Mouse (Mus musculus): Measurements from ENCODE around the gene Ints7.

Gene Ints7

DNA sequence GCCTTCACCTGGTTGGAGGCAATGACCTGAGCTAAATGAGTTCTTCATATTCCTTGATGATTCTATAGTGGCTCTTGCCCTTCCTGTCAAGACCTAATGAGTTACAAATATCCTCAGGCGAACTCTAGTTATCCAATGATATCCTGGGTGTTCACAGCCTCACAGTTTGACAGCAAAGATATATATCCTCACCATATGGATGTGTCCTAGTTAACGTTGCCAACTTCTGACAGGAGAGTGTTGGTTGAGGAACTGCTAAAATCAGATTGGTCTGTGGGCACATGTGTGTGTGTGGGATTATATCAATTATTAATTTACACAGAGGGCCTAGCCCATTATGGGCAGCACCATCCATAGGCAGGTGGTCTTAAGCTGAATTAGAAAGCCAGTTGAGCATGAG, 63.0 kb downstream of the Ints7 start:
- no peak for DNase-seq

DNA sequence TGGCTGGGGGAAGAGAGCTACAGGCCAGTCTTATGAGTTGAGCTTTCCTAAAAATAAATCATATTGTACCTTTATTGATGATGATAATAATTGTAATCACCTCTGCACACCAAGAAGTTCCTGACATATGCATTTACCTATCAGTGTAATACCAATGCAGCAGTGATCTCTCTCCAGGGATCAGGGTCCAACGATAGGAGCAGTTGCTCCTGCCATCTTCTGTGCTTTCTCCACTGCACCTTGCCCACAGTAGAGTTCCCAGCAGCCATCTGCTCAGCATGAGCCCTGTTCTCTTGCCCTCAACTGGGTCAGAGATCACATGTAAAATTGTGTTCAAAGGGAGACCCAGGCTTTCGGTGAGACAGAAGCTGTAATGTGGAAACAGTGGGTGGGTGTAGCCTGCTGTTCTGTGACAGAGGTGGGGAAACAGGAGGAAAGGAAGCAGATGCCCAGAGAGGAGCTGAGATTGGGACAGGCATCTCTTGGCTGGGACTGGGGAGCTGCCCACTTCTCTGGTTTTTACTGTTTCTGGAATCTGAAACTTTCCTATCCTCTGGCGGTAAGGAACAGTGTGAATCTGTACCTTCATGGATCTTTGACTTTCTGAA, 63.9 kb downstream of the Ints7 start:
- no peak for DNase-seq

DNA sequence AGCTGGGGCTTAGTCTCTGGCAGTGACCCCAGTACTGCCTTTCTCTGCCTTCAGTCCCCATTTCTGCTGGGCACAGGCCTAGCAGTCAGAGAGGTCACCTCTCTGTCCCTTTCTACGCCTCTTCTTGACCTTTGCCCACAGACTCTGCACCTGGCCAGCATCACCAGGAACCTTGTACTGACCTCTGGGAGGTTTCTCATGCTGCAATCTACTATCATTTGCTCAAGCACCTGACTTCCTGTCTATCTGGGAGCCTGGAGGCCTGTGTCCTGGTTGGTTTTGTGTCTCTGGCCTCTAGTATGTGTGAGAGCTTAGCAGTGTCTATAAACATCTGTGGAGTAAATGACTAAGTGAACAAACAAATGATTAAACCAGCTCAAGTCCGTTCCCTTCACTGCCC, 64.7 kb downstream of the Ints7 start:
- no peak for DNase-seq

DNA sequence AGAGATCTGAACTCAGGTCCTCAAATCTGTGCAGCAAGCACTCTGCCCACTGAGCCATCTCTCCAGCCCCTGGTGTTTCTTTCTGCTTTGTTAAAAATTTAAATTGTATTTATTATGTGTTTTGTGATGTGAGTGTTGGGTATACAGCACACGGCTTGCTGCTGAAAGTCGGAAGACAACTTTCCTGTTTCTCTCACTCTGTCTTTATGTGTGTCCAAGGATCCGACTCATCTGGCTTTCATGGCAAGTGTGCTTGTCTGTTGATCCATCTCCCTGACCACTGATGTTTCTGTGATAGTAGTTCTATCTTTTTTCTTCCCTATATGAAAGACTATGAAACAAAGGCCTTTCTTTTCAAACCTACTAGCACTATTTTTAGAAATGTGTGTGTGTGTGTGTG, 65.4 kb downstream of the Ints7 start:
- no peak for DNase-seq

DNA sequence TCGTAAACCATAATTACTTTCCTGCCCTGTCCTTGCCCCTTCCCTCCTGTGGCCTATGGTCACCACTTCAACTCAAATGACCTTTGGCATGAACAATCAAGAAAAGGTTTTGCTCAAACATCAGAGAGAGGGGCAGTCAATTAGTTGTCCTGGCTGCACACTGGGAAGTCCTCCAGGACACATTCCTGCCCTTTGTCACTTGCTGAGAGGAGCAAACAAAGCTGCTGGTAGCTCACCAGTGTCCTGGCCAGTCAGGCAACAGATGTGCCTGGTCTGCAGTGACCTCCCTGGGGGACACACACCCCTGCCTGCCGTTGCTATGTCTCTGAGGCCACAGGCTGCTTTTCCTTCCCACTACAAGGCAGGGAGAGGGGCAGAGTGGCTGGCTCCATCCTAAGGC, 66.0 kb downstream of the Ints7 start:
- peak; percentile 25 to 78 for DNase-seq

DNA sequence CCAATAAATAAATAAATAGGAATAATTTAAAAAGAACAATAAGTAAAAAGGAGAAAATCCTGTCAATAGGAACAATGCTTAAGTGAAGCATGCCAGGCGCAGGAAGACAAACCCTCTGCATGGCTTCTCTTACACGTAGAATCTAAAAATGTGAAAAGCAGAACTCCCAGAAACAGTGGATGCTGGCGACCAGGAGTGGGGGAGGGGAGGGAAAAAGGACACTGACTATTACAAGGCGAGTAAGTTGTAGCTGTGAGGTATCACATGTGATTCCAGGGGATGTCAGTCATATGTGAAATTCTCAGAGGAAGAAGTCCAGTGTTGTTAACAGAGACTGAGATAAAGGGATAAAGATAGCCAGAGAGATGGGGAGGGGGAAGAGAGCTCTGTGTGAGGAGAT, 67.5 kb downstream of the Ints7 start:
- DNase-seq: no peak

DNA sequence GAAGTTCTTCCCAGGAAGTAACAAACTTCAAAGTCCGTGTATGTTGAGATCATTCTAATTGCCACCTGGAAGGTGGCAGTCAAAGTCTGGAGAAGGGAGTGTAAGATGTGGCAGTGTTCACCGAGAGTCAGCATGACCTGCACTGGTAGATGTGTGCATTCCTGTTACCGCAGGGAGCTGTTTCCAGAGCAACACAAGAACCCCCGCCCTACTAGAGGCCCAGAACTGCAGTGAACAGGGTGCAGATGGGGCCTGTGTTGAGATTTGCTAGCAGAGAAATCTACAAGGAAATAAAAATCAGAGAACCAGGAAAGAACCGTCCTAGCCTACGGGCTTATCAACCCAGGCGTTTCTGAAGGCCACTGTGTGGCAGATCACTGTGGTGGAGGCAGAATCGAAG, 70.5 kb downstream of the Ints7 start:
- DNase-seq: no peak

DNA sequence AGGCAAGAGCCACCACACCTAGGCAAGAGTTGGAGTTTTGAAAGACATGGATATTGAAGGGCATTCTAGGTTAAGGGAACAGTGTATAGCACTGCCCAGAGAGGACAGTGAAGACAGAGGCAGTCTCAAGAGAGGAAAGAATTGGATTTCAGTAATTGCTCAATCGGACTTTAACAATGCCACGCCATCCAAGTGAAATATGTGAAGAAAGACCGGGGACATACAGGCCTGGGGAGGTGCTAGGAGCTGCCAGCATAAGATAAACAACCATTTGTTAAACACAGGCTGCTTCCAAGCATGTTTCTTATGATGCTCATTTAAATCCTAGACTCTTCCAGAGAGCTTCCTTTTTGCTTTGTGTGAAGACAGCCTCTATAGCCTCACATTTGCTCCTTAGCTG, 72.2 kb downstream of the Ints7 start:
- no peak for DNase-seq

DNA sequence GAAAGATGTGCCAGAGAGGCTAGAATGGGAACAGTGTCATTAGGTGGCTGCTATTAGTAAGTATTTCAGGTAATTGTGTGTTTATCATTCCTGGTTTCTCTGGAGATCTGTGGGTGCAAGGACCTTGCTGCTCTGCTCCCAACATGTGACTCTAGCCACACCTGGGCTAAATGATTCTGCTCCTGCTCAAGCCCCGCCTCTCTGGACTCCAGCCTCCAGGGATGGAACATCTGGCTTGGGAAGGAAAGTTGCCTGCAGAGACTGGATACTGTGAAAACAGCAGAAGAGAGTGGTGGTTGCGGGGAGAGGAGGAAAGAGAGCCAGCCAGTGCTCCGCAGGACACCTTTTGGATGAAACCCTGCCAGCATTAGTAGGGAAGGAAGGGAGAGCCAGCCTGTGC, 84.0 kb downstream of the Ints7 start:
- no peak for DNase-seq

DNA sequence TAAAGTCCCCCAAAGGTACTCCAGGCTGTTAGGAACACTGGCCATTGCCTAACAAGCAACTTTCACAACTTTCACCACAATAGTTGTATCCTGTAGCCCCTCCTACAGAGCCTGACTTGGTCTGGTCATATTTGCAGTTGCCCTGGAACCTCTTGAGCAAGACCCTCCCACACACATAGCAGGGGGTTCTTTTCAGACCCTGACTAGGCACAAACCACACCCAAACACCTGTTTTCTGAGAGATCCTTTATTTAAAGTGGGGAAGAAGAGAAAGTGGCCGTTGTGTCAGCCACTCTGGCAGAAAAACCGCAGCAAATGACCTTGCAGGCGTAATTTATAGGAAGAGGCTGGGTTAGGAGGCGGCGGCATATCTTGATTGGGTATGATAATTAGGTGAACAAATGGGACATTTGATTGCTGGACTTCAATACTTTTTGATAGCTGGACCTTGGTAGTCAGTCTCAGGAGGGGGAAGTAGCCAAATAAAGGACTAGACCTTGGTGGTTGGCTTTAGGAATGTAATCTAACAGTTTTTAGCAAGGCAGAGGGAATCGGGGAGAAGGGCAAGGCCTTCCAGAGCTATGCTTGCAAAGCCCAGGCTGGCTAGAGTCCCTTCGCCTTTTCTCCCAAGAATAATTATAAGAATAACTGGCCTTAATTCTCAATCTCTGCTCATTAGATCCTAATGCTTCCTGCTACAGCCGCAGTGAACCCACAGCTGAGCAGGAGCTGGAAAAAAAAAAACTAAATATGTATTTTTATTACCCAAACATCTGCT, 85.8 kb downstream of the Ints7 start:
- no peak for DNase-seq

DNA sequence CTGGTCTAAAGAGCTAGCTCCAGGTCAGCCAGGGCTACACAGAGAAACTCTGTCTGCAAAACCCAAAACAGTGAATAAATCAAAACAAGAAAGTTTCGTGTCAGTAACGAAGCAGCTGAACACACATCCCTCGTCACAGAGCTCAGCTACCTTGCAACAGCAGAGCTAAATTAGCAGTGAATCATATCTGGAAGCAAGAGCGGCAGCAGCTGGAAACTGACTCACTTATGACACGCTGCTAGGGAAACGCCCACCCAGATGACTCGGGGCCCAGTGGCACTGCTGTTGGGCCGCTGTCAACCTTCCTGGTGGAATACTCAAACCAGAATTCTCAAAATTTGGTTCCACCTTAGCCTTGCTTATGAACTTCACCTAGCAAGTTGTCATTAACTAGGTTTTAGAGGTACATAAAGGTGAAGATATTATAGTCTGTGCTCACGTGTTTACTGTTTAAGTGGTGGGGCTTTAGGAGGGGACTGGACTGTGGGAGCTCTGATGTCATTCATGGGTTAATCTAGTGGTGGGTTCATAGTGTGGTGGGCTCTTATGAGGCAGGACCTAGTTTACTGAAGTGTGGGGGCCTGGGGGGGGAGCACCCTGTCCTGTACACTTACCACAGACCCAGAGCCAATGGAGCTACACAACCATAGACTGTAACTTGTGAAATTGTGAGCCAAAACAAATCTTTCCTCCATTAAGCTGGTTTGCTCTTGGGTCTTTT, 86.9 kb downstream of the Ints7 start:
- peak; percentile 29 to 48 for DNase-seq

DNA sequence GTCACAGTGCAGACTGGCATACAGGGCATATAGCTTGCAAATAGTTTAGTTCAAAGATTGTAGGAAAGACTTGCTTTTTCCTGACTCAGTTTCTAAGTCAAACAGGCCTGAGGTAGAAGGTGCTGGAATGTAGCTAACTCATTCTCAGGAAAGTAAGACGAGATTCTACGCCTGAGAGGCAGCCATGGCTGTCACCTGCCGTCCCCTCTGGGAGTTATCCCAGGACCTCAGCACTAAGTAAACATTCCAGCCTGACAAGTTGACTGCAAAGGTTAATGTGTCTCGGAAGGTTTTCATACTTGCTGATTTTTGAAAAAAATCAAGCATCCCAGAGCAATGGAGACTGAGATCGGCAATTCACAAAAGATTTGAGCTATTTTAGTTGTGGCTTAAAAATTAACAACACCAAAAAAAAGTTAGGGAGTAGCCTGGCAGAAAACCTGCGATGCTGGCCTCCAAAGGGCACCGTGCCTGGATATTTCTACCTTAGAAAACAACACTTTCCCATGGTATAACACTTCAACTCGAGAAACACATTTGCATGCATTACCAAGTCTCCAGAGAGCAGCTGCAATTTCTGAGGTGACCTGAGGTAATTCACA, 87.6 kb downstream of the Ints7 start:
- no peak for DNase-seq

DNA sequence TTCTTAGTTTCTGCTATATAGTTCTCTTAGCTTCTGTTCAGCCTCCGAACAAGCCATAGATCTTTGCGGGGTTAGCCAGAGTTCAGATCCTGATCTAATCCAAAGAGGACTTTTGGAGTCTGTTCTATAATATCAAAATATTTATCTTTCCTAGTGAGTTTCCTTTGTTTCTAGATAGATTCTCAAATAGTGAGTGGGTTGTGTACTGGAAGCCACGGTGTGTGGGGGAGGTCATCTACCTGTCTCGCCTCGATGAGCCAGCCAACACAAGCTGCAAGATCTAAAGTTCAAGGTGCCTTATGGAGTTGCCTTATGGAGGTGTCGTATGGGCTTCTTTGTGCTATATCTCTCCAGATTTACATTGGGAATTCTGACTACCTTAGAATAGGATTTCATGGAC, 88.2 kb downstream of the Ints7 start:
- DNase-seq: no peak

DNA sequence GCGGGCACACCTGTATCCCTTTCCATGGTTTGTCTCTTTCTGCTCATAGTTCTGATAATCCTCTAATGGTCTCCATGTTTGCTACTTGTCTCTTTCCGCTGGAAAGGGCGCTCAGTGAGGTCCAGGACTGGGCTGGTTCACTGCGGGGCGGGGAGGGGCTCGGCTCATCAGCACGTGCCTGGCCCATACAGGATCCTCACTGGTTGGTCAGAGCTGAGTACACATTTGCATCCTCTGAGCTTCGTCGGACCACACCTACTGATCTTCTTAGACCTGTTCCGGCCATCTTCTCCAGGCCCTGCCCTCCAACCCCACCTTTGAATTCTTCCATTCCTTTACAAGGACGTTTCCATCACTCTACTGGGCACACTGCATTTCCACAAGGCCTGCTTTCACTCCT, 90.9 kb downstream of the Ints7 start:
- no peak for DNase-seq

DNA sequence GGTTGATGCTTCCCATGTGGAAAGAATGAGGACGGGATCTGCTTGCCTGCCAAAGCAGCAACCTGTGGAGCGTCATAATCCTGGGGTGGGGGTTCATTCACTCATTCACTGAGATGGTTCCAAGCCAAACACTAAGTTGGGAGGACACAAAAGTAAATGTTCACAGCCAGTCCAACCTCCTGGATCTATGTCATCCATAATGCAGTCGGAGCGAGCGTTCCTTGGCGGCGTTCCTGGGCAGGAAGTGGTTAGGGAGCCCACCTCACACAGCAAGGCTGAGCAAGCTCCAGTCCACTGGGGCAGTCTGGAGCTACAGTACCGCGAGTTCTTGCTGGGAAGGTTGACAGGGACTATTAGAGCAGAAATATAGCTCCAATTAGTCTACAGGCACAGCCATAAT, 92.6 kb downstream of the Ints7 start:
- no peak for DNase-seq

Measured in lung, postnatal 4 days (tissue).